Mouse (Mus musculus) ES-E14 (cell line): ENCODE results near the gene Psmd8. TPM values are rescaled to one million over a fixed set of nuclear protein-coding genes. Genes with fewer than 3 reads are reported as not detected.
"Not testable (repeated sequence)": the region's sequence is repeated elsewhere in the genome, so short reads cannot be mapped to it uniquely, and the experiment has no call there.

Experiments used
- DNase-seq: peaks from one replicate; pipeline ENCODE4 v3.0.0-alpha.2; 2013; ENCODE audit warnings: low read depth, low spot score
- H3K27ac ChIP-seq: 2 replicates; pipeline ENCODE4 v1.5.1; 2012; ENCODE audit warnings: low read depth, mild to moderate bottlenecking, low read length, moderate library complexity, mixed read lengths; ENCODE audit not compliant: poor library complexity, insufficient read depth, severe bottlenecking
- H3K36me3 ChIP-seq: 2 replicates; pipeline ENCODE4 v1.6.1; 2012; ENCODE audit warnings: mild to moderate bottlenecking, low read length, moderate library complexity, mixed read lengths; ENCODE audit not compliant: control insufficient read depth, poor library complexity, insufficient read depth, severe bottlenecking
- H3K4me1 ChIP-seq, 2 experiments: fragments of 150-350 bp in 1 of 2; sonication (generic) in 1 of 2; 2 replicates each; pipeline ENCODE4 v1.6.1; 2012; ENCODE audit warnings: low read length in 2 of 2, mild to moderate bottlenecking in 1 of 2, mixed read lengths in 1 of 2; ENCODE audit not compliant: control insufficient read depth in 2 of 2, insufficient read depth in 2 of 2, poor library complexity in 1 of 2
- H3K4me3 ChIP-seq, 2 experiments: fragments of 150-350 bp in 1 of 2; sonication (generic) in 1 of 2; 2 replicates each; pipeline ENCODE4 v1.5.1; 2012; ENCODE audit warnings: low read length in 2 of 2, low read depth in 1 of 2, mild to moderate bottlenecking in 1 of 2, mixed read lengths in 1 of 2; ENCODE audit not compliant: insufficient read depth in 1 of 2, poor library complexity in 1 of 2, severe bottlenecking in 1 of 2
- H3K9ac ChIP-seq: 2 replicates; pipeline ENCODE4 v1.6.1; 2012; ENCODE audit warnings: low read depth, mild to moderate bottlenecking, low read length, mixed read lengths; ENCODE audit not compliant: poor library complexity, insufficient read depth, severe bottlenecking
- H3K9me3 ChIP-seq: fragments of 150-350 bp; sonication (generic); 2 replicates; pipeline ENCODE4 v1.6.1; 2012; ENCODE audit warnings: low read depth, mild to moderate bottlenecking, low read length; ENCODE audit not compliant: control insufficient read depth, insufficient read depth
- CHD2 ChIP-seq: IDR thresholded peaks from 2 replicates; pipeline ENCODE4 v1.6.1; 2014; ENCODE audit warnings: mild to moderate bottlenecking, low read depth, low read length, inconsistent platforms
- HCFC1 ChIP-seq: IDR thresholded peaks from 2 replicates; pipeline ENCODE4 v1.6.1; 2012; ENCODE audit warnings: low read length, inconsistent platforms, borderline replicate concordance; ENCODE audit not compliant: insufficient read depth
- MAFK ChIP-seq: IDR thresholded peaks from 2 replicates; pipeline ENCODE4 v1.6.1; 2014; ENCODE audit warnings: mild to moderate bottlenecking, low read depth, low read length, inconsistent platforms; ENCODE audit not compliant: insufficient read depth
- ZC3H11A ChIP-seq: IDR thresholded peaks from 2 replicates; pipeline ENCODE4 v1.6.1; 2012; ENCODE audit warnings: low read depth, mild to moderate bottlenecking, inconsistent platforms, low read length, borderline replicate concordance
- ZNF384 ChIP-seq: IDR thresholded peaks from 2 replicates; pipeline ENCODE4 v1.6.1; 2012; ENCODE audit warnings: low read depth, low read length, inconsistent platforms
- in situ Hi-C, 2 experiments: fragments of 600-800 bp; cut with MboI; formaldehyde crosslinking; loops; one replicate each; pipeline ENCODE4 v1.15.1; 2025; ENCODE audit warnings: low sequenced_read_pairs in 2 of 2, inconsistent platforms in 1 of 2; ENCODE audit not compliant: unreplicated experiment in 2 of 2
- total RNA-seq: library from RNA; depleted of rRNA; stranded (reverse); fragments of 300-350 nt; gene quantifications from 2 replicates; pipeline ENCODE4 v1.2.3, GENCODE M21; 2012

Psmd8 gene
- total RNA-seq, 1 experiment = 211 TPM

- H3K4me1 ChIP-seq = peaks cover 6 to 8% of the 10 kb centered on the region in 2 experiments
- no peak overlapping the region for H3K4me3 ChIP-seq
- TF ChIP-seq ZC3H11A = no peak
- no peak for TF ChIP-seq HCFC1
- no peak for TF ChIP-seq MAFK
- TF ChIP-seq CHD2 = no peak
- no peaks in the 10 kb centered on the region for H3K9me3 ChIP-seq
- no peaks in the 10 kb centered on the region; the same call in 1 of the 2 replicates for H3K36me3 ChIP-seq
- H3K9ac ChIP-seq = no peak overlapping the region
- H3K27ac ChIP-seq = no peak overlapping the region
- DNase-seq = no peak
- in situ Hi-C loops = no loop called here
Measured at GRCm38 (mm10) chr7:29141416-29141815, 39.1 kb downstream of the Psmd8 start.

- H3K9me3 ChIP-seq, H3K4me3 ChIP-seq, H3K36me3 ChIP-seq, in situ Hi-C loops, DNase-seq, H3K9ac ChIP-seq, H3K27ac ChIP-seq: not testable (repeated sequence)
- H3K4me1 ChIP-seq = peaks cover 6 to 15% of the 10 kb centered on the region in 2 experiments
Measured at GRCm38 (mm10) chr7:29139237-29139636, 41.3 kb downstream of the Psmd8 start.

- Histone ChIP-seq H3K4me1 (peaks cover 6 to 15% of the 10 kb centered on the region in 2 experiments), H3K36me3 (no peaks in the 10 kb centered on the region; the same call in 1 of the 2 replicates), H3K9me3 (no peaks in the 10 kb centered on the region), H3K9ac (peak overlapping the region; percentile 14; the same call in 1 of the 2 replicates), H3K4me3 (peak overlapping the region; percentile 52 to 68), H3K27ac (peak overlapping the region; percentile 4; the same call in 1 of the 2 replicates)
- DNase-seq = peak; percentile 75
- TF ChIP-seq MAFK = peak; percentile 90
- TF ChIP-seq ZC3H11A = no peak
- in situ Hi-C loops = no loop called here
Measured at GRCm38 (mm10) chr7:29137429-29137828, 43.1 kb downstream of the Psmd8 start.

DNA sequence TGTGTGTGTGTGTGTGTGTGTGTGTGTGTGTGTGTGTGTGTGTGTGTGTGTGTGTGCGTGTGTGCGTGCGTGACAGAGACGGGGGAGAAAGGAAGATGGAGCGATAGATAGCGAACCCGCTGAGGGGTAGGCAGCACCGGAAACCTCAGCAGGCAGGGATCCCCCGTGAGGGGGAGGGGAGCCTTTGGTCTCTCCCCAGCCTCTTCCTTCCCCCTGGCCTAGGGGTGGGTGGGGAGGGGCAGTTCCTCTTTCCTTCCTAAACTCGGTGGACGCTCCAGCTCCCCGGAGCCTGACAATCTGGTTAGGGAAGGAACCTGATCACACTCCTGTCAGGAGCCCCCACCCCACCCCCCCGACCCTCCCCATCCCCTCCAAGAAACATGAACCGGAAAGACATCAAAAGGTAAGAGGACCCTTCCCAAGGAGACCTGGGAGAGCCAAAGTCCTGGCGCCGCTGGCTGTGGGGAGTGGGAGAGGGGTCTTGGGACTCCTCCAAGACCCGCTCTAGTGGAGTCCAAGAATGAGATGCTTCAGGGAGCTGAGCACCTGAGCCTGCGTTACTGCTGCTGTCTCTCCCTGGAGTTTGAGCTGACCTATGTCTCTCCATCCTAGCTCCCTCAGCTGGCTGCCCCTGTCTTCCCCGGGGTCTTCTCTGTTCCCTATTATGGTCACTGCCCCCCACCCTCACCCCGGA lies 45.7 kb downstream of the Psmd8 start, which contains the start of gene Rasgrp4:
Gene Rasgrp4, plus strand, starts transcription at position 159 of the 694 bp plus-strand sequence.
- TF ChIP-seq ZC3H11A = no peak
- TF ChIP-seq HCFC1 = no peak
- TF ChIP-seq ZNF384 = no peak
- no peak for TF ChIP-seq MAFK
- TF ChIP-seq CHD2 = no peak
- DNase-seq = no peak
- Histone ChIP-seq H3K9ac (no peak within 1 kb of the TSS; the same call in 1 of the 2 replicates), H3K4me1 (peaks cover 6 to 13% of the 10 kb centered on the region in 2 experiments), H3K4me3 (peak within 1 kb of the TSS; percentile 44 to 62), H3K36me3 (no peaks in the 10 kb centered on the region), H3K27ac (no peak within 1 kb of the TSS), H3K9me3 (no peaks in the 10 kb centered on the region)
- in situ Hi-C loops = no loop called here

DNA sequence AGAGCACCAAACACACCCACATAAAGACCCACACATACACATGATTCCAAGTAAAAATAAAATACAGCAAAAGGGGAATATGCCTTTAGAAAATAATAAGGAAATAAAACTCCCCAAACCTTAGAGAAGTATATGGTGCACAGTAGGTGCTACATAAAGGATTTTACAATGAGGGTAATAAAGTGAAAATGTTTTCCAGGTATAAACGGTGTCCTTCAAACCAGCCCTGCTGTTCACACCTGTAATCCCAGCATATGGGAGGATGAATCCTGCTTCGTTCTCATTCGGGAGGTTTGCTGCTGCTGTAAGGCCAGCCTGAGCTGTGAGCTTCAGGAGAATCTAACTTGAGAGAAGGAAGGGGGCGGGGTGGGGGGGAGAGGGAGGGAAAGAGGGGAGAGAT lies 46.3 kb downstream of the Psmd8 start:
- in situ Hi-C loops = no loop called here
- Histone ChIP-seq H3K9ac (no peak overlapping the region), H3K4me1 (peaks cover 6 to 13% of the 10 kb centered on the region in 2 experiments), H3K36me3 (no peaks in the 10 kb centered on the region), H3K9me3 (no peaks in the 10 kb centered on the region), H3K27ac (no peak overlapping the region), H3K4me3 (peak overlapping the region in 1 of 2 experiments; percentile 44; a peak in 2 of 4 replicates)
- no peak for DNase-seq
- TF ChIP-seq ZC3H11A (no peak), MAFK (no peak), HCFC1 (no peak), ZNF384 (no peak)
